Mouse (Mus musculus) intestine, embryonic 14.5 days (tissue): ENCODE results near the gene Il20. TPM values are rescaled to one million over a fixed set of nuclear protein-coding genes. Genes with fewer than 3 reads are reported as not detected.

Experiments used
- ATAC-seq: fragments of 200-750 bp; cut with Nextera tagmentation; replicated peaks from 2 replicates; pipeline ENCODE4 v1.8.0; 2017; ENCODE audit warnings: low read depth, moderate number of reproducible peaks, moderate TSS enrichment, moderate library complexity; ENCODE audit not compliant: low FRiP score, low TSS enrichment
- DNase-seq: peaks from one replicate; pipeline ENCODE4 v3.0.0-alpha.2; 2018; ENCODE audit warnings: low spot score
- H3K27ac ChIP-seq: fragments of 300-500 bp; sonication (generic); 2 replicates; pipeline ENCODE4 v1.5.1; 2014; ENCODE audit warnings: low read depth, mild to moderate bottlenecking, control low read depth
- H3K27me3 ChIP-seq: fragments of 300-500 bp; sonication (generic); replicated peaks from 2 replicates; pipeline ENCODE4 v1.6.1; 2014; ENCODE audit warnings: low read length, control low read depth; ENCODE audit not compliant: control insufficient read depth, insufficient read depth
- H3K36me3 ChIP-seq: fragments of 300-500 bp; sonication (generic); 2 replicates; pipeline ENCODE4 v1.6.1; 2014; ENCODE audit warnings: low read length, control low read depth; ENCODE audit not compliant: control insufficient read depth, insufficient read depth
- H3K4me1 ChIP-seq: fragments of 300-500 bp; sonication (generic); replicated peaks from 2 replicates; pipeline ENCODE4 v1.6.1; 2014; ENCODE audit warnings: low read length, control low read depth, mixed read lengths; ENCODE audit not compliant: control insufficient read depth, insufficient read depth
- H3K4me2 ChIP-seq: fragments of 300-500 bp; sonication (generic); 2 replicates; pipeline ENCODE4 v1.6.1; 2014; ENCODE audit warnings: low read length
- H3K4me3 ChIP-seq: fragments of 300-500 bp; sonication (generic); 2 replicates; pipeline ENCODE4 v1.5.1; 2014; ENCODE audit warnings: low read depth, low read length, control low read depth, mixed read lengths
- H3K9ac ChIP-seq: fragments of 300-500 bp; sonication (generic); 2 replicates; pipeline ENCODE4 v1.6.1; 2014; ENCODE audit warnings: mild to moderate bottlenecking, low read length
- H3K9me3 ChIP-seq: fragments of 300-500 bp; sonication (generic); 2 replicates; pipeline ENCODE4 v1.6.1; 2016; ENCODE audit warnings: low read length, control low read depth; ENCODE audit not compliant: control insufficient read depth
- WGBS: fragments of 180-500 bp; shearing (Covaris S2); extraction: QIAGEN DNeasy Blood & Tissue Kit; methylation state at CpG from one replicate; pipeline ENCODE4 v1.1.7; 2014; 5-methylcytosine and 5-hydroxymethylcytosine counted together
- polyA plus RNA-seq: library from polyadenylated mRNA; unstranded; fragments of >200 nt; fragmentation: Nextera tagmentation; extraction: Ambion mirVana; gene quantifications from 2 replicates; pipeline ENCODE4 v1.2.1, GENCODE M21; 2014

Gene Il20
- polyA plus RNA-seq, 1 experiment from 2014 or later, result not detected

DNA sequence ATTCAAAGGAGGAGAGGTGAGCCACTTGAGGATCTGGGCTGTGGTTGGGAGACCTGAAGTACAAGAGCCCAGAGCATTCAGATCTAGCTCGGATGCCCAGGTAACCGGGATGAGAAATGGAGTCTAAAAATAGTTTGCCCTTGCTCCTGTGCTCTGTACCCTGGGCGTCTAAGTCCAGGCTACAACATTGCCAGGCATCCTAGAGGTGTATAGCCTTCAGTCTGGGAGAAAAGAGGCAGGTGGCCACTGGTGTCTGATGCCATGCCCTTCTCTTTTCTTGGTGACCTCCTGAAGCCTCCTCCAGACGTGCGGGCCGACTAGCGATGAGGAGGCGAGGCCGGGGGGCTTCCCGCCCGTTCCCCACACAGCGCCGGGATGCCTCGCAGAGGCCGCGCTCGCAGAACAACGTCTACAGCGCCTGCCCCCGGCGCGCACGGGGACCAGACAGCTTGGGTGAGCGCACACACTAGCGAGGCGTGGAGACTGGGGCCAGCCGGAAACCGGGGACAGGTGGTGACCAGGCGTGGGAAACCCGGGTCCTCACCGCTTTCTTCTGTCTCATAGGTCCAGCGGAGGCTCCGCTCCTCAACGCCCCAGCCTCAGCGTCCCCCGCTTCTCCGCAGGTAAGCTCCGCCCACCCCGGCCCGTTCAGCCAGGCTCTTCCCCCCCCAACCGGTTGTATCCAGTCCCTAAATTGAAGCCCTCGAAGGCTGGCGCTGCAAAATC is 33.2 kb downstream of the Il20 start:
- Histone ChIP-seq H3K4me1 (no peaks in the 10 kb centered on the region), H3K27ac (no peak overlapping the region), H3K9ac (0 out of 2 replicates have a peak overlapping the region, but pooled peaks have one; percentile 5), H3K4me3 (peak overlapping the region; percentile 36), H3K9me3 (no peaks in the 10 kb centered on the region), H3K36me3 (no peaks in the 10 kb centered on the region), H3K27me3 (peaks cover 9% of the 10 kb centered on the region; the same call in 1 of the 2 replicates), H3K4me2 (peak overlapping the region; percentile 75)
- 3% methylated on average over 43 of the region's 43 CpGs for whole genome bisulfite sequencing
- DNase-seq, result peak; percentile 70
- ATAC-seq, result peak; percentile 54

DNA sequence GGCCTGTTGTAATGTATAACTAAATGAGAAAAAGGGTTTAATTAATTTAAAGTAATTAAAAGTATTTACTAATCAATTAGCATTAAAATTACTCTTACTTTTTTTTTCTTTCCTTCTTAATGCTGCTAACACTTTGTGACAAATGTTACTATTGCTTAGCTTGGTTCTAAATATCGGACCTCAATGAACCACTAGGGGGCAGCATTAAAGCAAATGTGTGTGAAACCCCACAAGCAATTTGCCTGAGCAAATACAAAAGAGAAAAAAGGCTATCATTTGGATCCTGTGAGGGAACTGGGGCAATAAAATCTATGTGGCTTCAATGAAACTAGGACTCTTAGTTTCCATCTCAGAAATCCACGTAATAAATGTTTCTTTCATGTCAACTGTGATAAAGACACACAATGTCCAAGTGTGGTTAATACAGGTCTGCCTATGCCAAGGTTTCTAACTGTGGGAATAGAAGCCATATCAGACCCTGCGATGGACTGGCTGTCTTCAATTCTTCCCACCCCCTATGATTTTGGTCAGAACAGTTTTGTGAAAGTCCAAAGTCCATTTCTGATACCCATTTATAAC is 34.2 kb downstream of the Il20 start:
- 17% methylated on average over 3 of the region's 3 CpGs for WGBS
- H3K4me1 ChIP-seq, result no peaks in the 10 kb centered on the region
- no peak for DNase-seq
- peaks cover 9% of the 10 kb centered on the region; the same call in 1 of the 2 replicates for H3K27me3 ChIP-seq
- H3K9me3 ChIP-seq, result no peaks in the 10 kb centered on the region
- no peak overlapping the region for H3K4me3 ChIP-seq
- no peak overlapping the region for H3K4me2 ChIP-seq
- no peak overlapping the region for H3K9ac ChIP-seq
- no peak overlapping the region for H3K27ac ChIP-seq
- H3K36me3 ChIP-seq, result no peaks in the 10 kb centered on the region
- no peak for ATAC-seq

DNA sequence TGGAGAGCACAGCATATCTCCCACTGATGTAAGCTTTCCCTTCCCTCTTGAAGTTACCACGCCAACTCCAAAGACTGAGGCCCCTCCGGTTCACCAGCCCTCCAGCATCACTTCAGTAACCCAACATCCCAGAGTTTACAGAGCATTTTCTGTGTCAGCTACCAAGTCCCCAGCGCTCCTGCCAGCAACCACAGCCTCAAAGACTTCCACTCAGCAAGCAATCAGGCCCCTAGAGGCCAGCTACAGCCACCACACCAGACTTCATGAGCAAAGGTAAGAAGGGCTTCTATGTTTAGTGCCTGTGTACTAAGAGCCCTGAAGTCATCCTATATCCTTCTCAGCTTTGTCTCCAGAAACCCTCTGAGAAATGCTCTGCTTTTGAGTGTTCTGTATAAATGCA is 35.3 kb downstream of the Il20 start:
- ATAC-seq (no peak), DNase-seq (no peak)
- no peak overlapping the region for H3K4me2 ChIP-seq
- H3K9me3 ChIP-seq, result no peaks in the 10 kb centered on the region
- no peak overlapping the region for H3K27ac ChIP-seq
- WGBS, result 83% methylated on average over 3 of the region's 3 CpGs
- H3K9ac ChIP-seq, result no peak overlapping the region
- no peak overlapping the region for H3K4me3 ChIP-seq
- H3K4me1 ChIP-seq, result no peaks in the 10 kb centered on the region
- H3K27me3 ChIP-seq, result peaks cover 9% of the 10 kb centered on the region; the same call in 1 of the 2 replicates
- no peaks in the 10 kb centered on the region for H3K36me3 ChIP-seq

DNA sequence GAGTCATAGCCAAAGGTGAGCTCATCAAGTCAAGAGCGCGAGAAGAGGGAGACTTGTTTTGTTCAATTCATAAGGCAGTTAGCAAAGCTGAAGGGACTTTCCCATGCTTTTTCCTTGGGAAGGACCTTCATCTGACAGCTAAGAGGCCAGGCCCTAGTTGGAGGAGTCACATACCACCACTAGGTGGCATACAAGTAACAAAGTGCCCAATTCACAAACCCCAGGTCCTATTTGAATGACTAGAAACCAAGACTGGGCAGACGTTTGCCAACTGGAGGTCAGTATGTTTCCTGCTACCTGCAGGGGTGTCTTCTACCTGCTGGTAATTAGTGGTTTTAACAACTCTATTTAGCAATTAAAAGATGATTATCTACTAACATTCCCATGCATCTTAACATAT is 36.1 kb downstream of the Il20 start:
- peaks cover 9% of the 10 kb centered on the region; the same call in 1 of the 2 replicates for H3K27me3 ChIP-seq
- no peak overlapping the region for H3K9ac ChIP-seq
- 52% methylated on average over 3 of the region's 3 CpGs for WGBS
- no peaks in the 10 kb centered on the region for H3K9me3 ChIP-seq
- no peak overlapping the region for H3K4me3 ChIP-seq
- H3K27ac ChIP-seq, result no peak overlapping the region
- no peaks in the 10 kb centered on the region for H3K36me3 ChIP-seq
- H3K4me1 ChIP-seq, result no peaks in the 10 kb centered on the region
- DNase-seq (peak; percentile 59), ATAC-seq (0 out of 2 replicates have a peak, but pooled peaks have one; percentile 51)
- no peak overlapping the region for H3K4me2 ChIP-seq

DNA sequence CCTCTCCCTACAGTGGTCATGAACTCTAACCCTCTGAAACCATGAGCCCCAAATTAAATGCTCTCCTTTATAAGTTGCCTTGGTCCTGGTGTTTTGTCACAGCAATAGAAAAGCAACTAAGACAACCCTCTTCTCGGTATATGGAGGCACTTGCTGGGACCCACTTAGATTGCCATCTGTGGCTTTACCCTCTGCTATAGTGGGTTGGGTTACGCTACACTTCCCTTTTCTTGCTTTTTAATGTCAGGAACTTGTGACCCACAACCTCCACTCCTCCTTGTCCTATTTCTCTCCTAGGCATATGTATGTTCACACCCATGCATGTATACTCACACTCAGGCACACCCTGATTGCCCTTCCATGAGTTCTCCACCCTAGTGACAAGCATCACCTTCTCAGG is 38.3 kb downstream of the Il20 start:
- 96% methylated on average over 2 of the region's 2 CpGs for WGBS
- H3K4me3 ChIP-seq, result no peak overlapping the region

DNA sequence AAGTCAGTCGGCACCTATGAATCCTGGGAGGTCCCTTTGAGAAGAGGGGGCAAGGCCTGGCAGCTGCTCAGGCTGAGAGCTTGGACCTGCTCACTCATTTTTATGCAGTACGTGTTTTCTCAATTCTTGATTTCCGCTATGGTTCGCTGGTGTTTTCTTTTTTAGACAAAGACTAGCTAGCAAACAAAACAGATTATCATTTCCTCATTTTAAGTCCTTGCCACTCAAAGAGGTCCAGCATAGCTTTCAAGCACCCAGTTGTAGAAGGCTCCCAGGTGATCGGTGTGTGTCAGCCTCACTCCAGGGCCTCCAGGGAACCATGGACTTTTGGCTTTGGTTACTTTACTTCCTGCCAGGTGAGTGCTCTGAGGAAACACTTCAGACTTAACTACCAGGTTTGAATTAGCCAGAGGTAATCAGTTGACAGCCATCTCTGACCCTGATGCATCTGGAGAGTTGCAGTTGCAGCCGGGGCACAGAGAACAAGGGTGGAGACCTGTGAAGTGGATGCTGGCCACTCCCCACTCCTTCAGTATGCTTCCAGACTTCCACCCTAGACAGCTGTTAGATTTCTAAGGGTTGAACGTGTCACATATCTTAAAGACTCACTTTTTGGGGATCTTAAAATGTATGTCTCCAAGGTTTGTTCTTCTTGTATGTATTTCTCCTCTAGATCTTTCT is 45.6 kb downstream of the Il20 start, which contains the start of gene Fcmr:
Gene Fcmr, plus strand, starts transcription at position 129 of the 681 bp plus-strand sequence.
- Histone ChIP-seq H3K4me2 (no peak within 1 kb of the TSS), H3K4me1 (no peaks in the 10 kb centered on the region), H3K36me3 (no peaks in the 10 kb centered on the region), H3K9me3 (no peaks in the 10 kb centered on the region), H3K27ac (no peak within 1 kb of the TSS), H3K27me3 (no peaks in the 10 kb centered on the region), H3K4me3 (no peak within 1 kb of the TSS), H3K9ac (no peak within 1 kb of the TSS)
- WGBS, result 81% methylated on average over 7 of the region's 7 CpGs
- DNase-seq (no peak), ATAC-seq (no peak)

More for the DNA sequence above, 38.3 kb downstream of the Il20 start:
- no peaks in the 10 kb centered on the region for H3K36me3 ChIP-seq
- DNase-seq, result no peak
- no peak overlapping the region for H3K4me2 ChIP-seq
- H3K9ac ChIP-seq, result no peak overlapping the region
- no peaks in the 10 kb centered on the region for H3K4me1 ChIP-seq
- no peak overlapping the region for H3K27ac ChIP-seq
- ATAC-seq, result no peak
- H3K27me3 ChIP-seq, result peaks cover 8% of the 10 kb centered on the region; the same call in 1 of the 2 replicates
- no peaks in the 10 kb centered on the region for H3K9me3 ChIP-seq

DNA sequence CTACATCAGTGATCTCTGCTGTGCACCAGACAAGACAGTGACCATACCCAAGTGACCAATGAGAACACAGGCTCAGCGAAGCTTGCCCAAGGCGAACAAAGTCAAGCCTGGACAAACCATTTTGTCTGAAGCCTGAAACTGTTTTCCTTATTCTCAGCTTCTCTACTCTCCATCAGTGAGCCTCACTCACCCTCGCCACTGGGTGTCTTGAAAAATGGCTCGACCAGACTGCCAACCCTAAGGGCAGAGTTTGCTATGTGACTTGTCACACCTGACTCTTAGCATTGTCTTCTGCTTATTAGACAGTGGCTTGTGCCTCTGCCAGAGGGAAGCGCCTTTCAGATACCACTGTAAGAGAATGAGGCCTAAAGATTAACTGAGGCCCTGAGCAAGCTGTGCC is 46.5 kb downstream of the Il20 start:
- H3K9ac ChIP-seq, result no peak overlapping the region
- no peak for DNase-seq
- 92% methylated on average over 5 of the region's 5 CpGs for WGBS

DNA sequence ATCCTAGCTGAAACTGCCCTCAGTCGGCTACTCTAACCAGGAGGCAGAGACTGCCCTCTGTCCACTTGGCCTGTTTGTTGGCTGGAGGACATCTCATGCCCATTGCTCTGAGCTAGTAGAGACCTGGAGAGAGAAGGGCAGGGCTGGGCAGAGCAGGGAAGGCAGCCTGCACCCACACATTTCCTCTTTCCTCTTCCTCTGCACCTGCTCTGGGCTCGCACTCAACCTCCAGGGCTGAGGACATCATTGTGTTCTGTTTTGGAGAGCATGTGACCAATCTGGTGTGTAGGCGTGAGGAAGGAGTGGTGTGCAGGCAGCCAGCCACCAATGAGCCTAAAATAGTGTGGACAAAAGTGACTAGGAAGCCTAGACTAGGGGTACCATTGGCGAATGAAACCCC is 47.0 kb downstream of the Il20 start:
- Histone ChIP-seq H3K4me2 (no peak overlapping the region), H3K9ac (no peak overlapping the region), H3K36me3 (no peaks in the 10 kb centered on the region), H3K4me1 (no peaks in the 10 kb centered on the region), H3K27ac (no peak overlapping the region), H3K27me3 (no peaks in the 10 kb centered on the region), H3K9me3 (no peaks in the 10 kb centered on the region), H3K4me3 (no peak overlapping the region)
- no peak for DNase-seq
- ATAC-seq, result no peak
- 85% methylated on average over 4 of the region's 4 CpGs for WGBS

More for the DNA sequence above, 46.5 kb downstream of the Il20 start:
- Histone ChIP-seq H3K4me2 (no peak overlapping the region), H3K4me1 (no peaks in the 10 kb centered on the region), H3K9me3 (no peaks in the 10 kb centered on the region), H3K4me3 (no peak overlapping the region), H3K27me3 (no peaks in the 10 kb centered on the region), H3K36me3 (no peaks in the 10 kb centered on the region), H3K27ac (no peak overlapping the region)
- ATAC-seq, result no peak
